Mouse (Mus musculus) layer of hippocampus, postnatal 14 days (tissue): ENCODE results near the gene Rnf215. TPM values are rescaled to one million over a fixed set of nuclear protein-coding genes. Genes with fewer than 3 reads are reported as not detected.
A peak's percentile ranks its signal among the peaks of the same experiment; 100 is the strongest.
"Not testable (repeated sequence)": the region's sequence is repeated elsewhere in the genome, so short reads cannot be mapped to it uniquely, and the experiment has no call there.

Source experiments
- DNase-seq, 2 experiments: peaks; one replicate each; pipeline ENCODE4 v3.0.0; 2021 to 2022; ENCODE audit warnings: low spot score in 2 of 2, mixed read lengths in 1 of 2
- long read RNA-seq, 2 experiments: library from polyadenylated mRNA; stranded (forward); transcript quantifications; one replicate each; pipeline ENCODE4 v2.0.0; 2021
- total RNA-seq, 2 experiments: library from RNA; stranded (reverse); gene quantifications; 2 replicates each; pipeline ENCODE4 v1.2.3; 2021

Gene Rnf215
- 10 to 100 TPM; 34.4 to 38.2 TPM for total RNA-seq
- long read RNA-seq, experiment 1, transcript Rnf215-201 (9 exons, 1,874 nt) = major isoform, 28 of 45 reads
- long read RNA-seq, experiment 1, partial matches to known transcripts = 5 of 45 reads
- long read RNA-seq, experiment 1, other reads (novel, unspliced or antisense) = 12 of 45 reads
- long read RNA-seq, experiment 2, transcript Rnf215-201 (9 exons, 1,874 nt) = major isoform, 21 of 47 reads
- long read RNA-seq, experiment 2, partial matches to known transcripts = 10 of 47 reads
- long read RNA-seq, experiment 2, other reads (novel, unspliced or antisense) = 15 of 47 reads

DNA sequence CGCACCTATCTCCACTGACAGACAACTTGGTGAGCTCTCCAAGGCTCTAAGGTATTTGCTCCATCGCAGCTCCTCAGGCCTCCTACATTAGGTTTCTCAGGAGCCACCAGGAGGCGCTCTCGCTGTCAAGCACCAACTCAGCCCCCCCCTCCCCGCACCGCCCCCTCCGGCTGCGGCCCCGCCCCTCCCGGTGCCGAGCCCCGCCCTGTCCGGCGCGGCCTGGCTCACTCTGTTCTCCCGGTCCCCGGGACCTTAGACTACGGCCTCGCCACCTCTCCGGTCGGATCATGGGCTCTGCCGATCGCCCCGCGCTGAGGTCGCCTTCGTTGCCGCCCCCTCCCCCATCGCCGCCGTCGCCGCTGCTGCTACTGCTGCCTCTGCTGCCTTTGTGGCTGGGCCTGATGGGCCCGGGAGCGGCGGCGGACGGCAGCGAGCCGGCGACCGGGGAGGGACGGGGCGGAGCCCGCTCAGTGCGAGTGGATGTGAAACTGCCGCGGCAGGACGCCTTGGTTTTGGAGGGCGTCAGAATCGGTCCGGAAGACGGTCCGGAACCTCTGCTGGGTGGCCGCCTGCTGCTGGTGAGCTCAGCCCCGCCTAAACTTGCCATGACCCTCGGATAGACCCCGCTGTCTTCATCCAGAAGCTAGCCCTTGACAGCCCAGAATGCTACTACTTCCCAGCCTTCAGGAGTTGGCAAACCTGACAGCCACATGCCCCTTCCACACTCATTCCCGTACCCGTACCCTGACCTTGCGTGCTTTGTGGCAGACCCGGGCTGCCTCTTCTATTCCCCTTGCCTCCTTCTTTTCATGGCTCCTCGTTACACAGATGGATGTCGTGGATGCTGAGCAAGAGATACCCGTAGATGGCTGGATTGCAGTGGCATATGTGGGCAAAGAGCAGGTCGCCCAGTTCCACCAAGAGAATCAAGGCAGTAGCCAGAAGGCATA is at the start of gene Rnf215:
Gene Rnf215 (plus strand): TSS at position 217 of the 950 bp plus-strand sequence.
- DNase-seq = peak; percentile 86 to 88

DNA sequence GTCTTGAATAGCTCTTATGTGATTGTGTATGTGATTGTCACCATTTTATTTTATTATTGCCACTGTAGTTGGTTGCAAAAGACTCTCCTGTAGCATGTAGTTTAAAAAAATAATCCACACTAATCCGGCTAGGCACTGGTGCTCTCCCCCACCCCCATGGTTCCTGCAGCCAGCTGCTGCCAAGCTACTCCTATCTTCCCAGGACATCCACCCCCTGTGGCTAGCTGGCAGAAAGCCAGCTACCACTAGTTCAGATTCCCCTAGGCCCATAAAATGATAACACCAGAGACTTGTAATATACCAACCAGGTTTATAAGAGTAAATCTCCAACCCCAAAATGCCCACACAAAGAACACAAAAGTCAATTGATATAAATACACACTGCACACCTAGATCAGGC is 48.8 kb upstream of the Rnf215 start:
- DNase-seq = no peak

GRCm38 (mm10) chr11:4087267-4087666 is 47.7 kb upstream of the Rnf215 start:
- peak in 1 of 2 experiments; percentile 55 for DNase-seq

DNA sequence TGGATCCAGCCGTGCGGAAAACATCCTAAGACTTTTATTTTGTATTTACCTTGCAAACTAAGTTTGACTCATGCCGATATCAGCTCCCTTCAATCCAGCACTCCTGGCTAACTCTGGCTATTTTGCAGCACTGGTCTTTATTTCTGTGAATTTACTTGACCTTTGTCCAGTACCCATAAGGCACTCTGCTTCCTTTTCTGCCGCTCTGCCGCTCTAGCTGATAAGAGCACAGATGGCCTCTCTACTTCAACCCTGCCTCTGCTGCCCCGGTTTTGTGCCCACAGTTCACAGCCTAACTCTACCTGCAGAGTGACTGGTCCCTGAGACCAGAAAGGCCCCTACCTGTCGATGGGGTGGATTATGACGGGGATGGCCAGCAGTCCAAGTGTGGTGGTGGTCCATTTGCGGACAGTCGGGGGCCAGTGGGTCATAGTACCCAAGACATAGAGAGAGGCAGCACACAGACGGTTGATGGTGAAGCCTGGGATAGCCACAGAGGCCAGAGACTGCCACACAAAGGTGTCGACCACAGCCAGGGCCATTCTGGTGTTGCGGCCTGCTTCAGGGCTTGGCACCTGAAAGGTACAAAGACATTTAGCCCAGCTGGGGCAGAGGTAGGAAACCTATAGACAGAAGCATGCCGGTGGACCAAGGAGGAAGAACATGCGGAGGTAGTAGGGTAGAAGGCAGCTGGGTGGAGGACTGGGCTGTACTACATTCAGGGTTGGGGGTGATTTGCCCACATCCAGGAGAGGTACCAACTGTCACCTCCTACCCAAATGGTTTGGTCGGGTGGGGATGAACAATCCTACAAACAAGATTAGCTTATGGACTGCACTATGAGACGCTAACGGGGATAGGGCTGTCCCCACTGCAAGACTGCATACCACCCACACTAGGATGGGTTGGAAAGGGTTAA is 41.3 kb upstream of the Rnf215 start:
- peak in 1 of 2 experiments; percentile 48 for DNase-seq

DNA sequence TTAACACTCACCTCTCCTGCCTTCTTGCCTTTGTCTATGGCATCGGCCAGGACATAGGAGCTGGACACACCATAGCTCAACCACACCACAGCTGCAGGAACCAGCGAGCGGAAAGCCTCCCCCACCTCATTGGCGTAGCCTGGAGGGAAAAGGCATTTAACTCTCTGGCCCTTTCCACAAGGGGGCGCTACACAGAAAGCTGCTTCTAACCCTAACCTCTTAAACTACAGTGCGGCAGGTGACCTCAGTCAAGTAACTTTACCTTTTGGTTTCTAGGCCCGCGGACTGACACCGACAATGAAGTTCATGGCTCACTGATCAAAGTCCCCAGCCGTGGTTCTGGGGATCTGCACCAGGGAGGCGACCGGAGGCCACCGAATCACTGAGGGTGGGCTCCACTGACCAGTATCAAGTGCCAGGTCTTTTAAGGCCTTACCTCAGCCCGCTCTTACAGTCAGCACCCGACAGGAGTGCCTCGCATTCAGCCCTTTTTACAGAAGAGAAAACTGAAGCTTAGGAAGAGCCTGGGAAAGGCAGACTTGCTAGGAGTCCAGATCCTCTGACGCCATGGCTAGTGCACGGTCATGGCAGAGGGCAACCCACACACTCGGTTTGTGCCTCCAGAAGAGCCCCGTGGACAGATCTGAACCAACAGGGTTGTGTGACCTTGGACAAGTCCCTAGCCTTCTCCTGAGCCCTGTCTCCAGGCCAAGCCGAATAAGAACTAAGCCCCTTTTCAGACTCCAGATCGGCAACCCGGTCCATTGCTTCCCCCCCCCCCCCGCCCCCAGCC is 40.4 kb upstream of the Rnf215 start:
- peak; percentile 70 for DNase-seq

DNA sequence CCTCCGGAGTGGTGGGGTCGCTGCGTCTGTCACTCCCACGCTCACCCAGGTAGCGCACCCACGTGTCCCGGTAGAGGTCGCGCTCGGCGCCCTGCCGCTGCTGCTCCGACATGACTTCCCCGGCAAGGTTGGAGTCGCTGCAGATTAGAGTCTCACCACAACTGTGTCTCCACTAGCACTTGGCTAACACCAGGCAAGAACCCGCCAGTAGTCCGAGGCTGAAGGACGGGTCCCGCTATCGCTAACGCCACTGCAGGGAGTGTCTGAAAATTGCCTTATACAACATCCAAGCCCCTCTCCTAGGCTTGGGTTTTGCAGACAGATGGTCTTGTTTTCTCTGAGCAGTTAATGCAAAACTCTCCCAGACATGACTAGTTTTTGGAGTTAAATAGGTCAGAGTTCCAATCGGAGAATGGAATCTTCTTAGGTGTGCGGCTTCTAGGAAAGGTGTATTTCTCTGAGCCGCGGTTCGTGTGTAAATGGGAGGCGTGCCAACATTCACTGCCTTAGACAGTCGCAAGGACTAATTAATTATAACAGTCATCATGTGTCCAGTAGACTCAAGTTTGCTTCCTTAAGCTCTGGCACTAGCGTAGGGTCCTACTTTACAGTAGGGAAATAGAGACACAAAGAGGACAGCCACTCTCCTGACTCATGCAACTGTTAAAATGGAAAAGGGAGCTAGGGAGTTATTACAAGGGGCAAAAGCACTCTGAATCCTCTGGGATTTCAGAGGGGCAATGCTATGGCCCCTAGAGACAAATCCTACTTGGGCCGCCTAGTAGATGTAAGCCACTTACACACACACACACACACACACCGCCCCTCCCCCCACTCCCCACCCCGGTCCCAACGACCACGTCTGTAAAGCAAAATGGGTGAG is 39.6 kb upstream of the Rnf215 start, which contains the start of gene Mtfp1:
Gene Mtfp1 (minus strand): TSS at position 275 of the 883 bp plus-strand sequence.
- DNase-seq = peak; percentile 60 to 73

GRCm38 (mm10) chr11:4096054-4096984 is 38.7 kb upstream of the Rnf215 start:
- peak; percentile 98 to 99 for DNase-seq

- DNase-seq = no peak
Measured at GRCm38 (mm10) chr11:4097091-4097621, 37.8 kb upstream of the Rnf215 start.

DNA sequence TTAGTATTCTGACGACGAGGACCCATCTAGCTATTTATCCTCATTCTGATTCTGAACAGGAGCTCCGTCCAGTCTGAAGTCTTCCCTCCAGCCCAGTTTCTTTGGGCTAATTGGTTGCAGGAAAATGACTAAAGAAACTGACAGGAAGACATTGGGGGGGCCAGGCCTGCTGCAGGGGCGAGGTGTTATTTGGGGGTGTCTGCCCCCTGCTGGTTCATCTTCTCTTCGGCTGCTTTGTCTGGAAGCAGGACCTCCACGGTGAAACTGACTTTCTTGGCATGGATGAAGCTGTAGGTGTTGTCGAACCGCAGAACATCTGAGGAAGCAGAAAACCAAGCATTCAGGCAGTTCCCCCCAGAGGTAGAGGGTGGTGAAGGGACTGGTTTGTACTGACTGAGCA is 36.9 kb upstream of the Rnf215 start:
- no peak for DNase-seq

GRCm38 (mm10) chr11:4098816-4099215 is 36.2 kb upstream of the Rnf215 start:
- DNase-seq = no peak

GRCm38 (mm10) chr11:4099447-4099846 is 35.6 kb upstream of the Rnf215 start:
- DNase-seq = peak; percentile 48 to 62

DNA sequence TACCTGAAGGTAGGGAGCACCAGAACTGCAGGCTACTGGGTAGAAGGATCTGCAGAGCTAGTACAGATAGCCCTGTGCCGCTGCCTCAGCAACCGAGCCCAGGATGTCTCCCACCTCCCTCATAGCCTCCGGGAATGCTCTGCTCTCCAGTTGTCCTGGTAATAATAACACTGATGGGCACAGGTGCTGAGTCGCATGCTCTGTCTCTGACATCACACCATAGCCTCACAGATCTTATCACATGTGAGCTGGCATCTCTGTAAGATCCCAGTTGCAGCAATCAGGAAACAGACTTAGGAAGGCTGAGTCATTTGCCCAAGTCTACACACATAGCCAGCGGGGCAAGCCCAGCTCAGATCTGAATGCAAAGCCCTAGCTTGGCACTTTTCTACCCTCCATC is 33.2 kb upstream of the Rnf215 start:
- no peak for DNase-seq

DNA sequence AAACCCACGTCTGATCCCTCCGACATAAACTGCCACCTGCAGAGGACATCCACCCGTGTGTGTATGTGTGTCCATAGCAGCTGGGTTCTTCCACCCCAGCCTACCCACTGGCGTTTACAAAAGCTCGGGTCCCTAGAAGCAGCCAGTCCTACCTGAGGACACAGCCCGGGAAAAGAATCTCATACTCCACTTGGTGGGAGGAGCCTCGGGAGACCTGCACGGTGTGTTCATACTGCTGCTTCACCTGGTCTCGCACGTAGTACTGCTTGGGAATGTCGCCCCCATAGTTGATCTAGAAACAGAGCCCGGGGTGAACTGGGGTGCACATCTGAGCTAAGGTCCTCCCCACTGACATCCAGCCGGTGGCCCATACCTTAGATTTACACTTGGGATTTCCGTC is 31.5 kb upstream of the Rnf215 start:
- DNase-seq = no peak

GRCm38 (mm10) chr11:4104989-4105388 is 30.0 kb upstream of the Rnf215 start:
- DNase-seq = no peak

- peak in 1 of 2 experiments; percentile 68 for DNase-seq
Measured at GRCm38 (mm10) chr11:4105444-4105843, 29.6 kb upstream of the Rnf215 start.

DNA sequence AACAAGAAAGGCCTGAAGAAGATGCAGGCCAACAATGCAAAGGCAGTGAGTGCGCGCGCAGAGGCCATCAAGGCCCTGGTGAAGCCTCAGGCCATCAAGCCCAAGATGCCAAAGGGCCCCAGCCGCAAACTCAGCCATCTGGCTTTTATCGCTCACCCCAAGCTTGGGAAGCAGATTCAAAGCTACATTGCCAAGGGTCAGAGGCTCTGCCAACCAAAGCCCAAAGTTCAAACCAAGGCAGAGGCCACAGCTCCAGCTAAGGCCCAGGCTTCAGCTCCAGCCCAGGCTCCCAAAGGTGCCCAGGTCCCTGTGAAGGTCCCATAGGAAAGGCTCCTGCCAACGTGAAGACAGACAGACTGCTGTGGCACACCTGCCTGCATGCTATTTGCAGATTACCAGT is 27.1 kb upstream of the Rnf215 start:
- not testable (repeated sequence) for DNase-seq

DNA sequence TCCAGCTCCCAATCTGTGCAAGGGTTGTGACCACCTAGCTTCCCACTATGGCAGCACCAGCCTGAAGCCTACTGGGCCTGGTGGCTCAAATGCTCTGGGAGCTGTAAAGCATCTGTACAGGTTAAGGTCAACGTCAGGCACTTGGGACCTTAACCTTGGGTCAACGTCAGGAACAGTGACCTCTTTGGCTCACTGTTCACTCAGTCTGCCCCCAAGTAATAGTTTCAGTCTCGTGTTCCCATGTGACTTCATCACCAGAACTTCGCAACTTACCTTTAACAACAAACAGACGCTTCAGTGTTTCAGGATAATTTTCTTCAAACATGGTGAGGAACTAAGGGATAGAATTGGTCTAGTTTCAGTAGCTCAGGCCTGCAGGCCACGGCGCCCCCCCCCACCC is 26.3 kb upstream of the Rnf215 start:
- no peak for DNase-seq

GRCm38 (mm10) chr11:4112033-4112432 is 23.0 kb upstream of the Rnf215 start:
- DNase-seq = no peak
